Mouse (Mus musculus): Measurements from ENCODE around the gene Zfp746.

Zfp746 gene

DNA sequence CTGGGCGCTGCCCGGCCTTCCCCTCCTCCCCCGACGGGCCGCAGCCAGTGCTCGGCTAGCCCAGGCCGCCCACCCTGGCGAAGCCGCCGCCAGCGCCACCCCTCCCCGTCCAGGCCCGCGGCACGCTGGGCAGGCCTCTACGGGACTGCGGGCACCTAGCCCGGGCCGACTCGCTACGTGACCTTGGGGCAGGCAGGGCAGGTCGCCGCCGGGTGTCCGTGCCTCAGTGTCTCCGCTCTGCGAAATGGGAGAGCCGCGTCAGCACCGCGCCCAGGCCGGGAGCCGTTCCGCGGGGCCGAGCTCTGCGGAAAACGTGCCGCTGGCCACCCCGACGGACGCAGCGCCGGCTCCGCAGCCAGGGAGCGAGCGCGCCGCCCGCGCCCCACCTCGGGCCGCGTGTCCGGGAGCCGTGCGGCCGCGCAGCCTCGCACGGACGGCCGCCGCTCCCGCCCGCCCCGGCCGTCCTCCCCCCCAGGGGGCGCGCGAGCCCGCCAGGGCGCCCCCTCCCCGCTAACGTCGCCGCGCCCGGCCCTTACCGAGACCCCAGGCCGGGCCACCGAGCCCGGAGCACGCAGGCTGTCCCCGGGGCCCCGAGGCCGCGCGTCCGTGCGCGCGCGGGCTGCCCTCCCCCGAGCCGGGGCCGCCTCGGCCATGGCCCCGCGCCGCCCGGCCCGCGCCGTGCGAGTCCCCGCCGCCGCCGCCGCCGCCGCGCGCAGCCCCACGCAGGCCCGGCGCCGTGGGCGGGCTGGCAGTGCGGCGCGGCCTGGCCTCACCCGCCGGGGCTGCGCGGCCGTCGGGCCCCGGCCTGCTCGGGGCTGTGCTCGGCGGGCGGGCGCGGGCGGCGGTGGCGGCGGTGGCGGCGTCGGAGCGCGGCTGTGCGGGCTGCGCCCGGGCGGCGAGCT, 38.7 kb downstream of the Zfp746 start:
- ATAC-seq (ENCODE audit: insufficient number of reproducible peaks, low FRiP score, low TSS enrichment): peak; percentile 41

DNA sequence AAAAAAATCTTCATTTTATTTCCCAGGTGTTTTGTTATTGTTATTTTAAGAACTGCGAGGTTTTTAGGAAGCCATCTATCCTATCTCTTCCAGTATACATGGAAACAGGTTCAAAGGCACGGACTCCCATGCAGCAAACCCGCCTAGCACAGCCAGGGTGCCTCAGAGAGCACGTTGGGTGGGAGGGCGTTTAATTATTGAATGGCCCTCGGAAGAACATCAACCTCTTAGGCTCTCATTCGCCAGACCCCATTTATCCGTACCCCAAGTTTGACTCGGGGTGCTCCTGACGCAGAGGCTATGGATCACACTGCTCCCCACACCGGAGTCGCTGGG, 39.3 kb downstream of the Zfp746 start:
- no peak for ATAC-seq (ENCODE audit: insufficient number of reproducible peaks, low FRiP score, low TSS enrichment)

DNA sequence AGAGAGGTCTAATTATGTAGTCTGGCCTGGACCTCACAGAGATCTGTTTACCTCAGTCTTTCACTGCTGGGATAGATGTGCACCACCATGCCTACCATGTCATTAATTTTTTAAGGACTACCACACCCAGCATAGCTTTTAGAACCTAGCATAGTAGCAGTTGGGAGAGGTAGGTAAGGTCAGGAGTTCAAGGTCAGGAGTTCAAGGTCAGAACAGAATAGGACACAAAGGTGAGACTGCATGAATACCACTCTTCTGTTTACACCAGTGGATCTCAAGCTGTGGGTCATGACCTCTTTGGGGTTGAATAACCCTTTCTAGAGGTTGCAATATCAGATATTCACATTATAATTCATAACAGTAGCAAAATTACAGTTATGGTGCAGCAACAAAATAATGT, 53.7 kb downstream of the Zfp746 start:
- no peak for ATAC-seq (ENCODE audit: insufficient number of reproducible peaks, low FRiP score, low TSS enrichment)

DNA sequence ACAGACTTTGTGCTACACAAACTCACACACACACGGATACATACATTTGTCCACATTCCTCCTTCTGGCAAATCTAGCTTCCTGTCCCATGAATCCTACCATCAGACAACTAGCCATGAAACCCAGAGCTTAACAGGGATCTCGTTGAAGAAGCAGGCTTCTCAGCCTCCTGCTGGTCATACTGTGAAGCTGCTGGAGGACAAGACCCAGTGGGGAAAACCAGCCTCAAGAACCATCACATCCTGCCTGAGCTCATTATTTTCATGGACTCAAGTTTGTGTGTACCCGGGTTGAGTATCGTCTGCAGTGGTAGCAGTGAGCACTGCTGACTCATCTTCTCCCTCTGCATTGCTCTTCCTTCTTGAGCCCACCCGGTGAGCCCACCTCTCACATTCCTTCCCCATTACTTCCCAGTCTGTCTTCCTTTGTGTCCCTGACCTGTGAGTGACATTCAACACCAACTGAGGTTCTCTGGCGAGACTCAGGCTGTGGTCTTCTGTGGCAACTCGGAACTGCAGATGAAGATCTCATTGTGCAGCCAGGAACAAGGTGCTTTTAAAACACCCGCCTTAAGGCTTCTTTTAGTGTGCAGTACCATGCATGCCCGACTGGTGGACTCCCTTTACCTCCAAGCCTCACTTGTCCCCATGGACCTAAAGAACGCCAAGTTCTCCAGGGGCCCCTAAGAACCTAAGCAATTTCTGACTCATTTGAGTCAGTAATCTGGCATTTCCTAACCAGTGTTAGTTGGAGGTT, 60.3 kb downstream of the Zfp746 start:
- no peak for ATAC-seq (ENCODE audit: insufficient number of reproducible peaks, low FRiP score, low TSS enrichment)

DNA sequence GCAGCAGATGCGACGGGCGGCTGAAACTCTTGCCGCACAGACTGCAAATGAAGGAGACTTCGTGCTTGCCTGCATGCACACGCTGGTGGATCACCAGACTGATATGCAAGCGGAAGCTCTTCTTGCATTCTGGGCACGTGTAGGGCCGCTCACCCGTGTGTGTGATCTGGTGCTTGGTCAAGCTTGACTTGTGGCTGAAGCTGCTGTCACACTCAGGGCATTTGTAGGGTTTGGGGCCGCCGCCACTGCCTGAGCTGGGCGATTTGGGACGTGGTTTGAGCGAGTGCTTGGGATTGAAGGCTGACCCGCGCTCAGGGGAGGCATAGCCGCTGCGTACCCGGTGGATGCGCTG, 61.4 kb downstream of the Zfp746 start:
- no peak for ATAC-seq (ENCODE audit: insufficient number of reproducible peaks, low FRiP score, low TSS enrichment)

DNA sequence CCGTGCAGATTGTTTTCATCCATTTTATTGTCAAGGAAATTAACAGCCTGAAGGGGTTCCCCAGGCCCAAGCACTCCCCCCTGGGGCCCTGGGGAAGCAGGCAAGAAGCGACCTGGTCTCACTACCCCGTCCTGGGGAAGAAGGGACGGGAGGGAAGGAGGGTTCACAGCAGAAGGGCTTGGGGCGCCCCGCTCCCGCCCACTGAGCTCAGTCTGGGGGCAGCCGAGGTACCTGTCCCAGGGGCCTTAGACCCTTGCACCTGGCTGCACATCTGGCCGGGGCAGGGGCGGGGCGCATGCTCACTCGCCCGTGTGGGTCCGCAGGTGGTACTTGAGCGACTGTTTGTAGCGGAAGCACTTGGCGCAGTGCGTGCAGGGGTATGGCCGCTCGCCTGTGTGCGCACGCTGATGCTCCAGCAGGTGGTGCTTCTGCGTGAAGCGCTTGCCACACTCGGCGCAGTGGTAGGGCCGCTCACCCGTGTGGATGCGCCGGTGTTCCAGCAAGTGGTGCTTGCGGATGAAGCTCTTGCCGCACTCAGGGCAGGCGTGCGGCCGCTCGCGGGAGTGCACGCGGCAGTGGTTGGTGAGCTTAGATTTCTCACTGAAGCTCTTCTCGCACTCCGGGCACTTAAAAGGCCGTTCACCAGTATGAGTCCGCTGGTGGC, 61.9 kb downstream of the Zfp746 start:
- no peak for ATAC-seq (ENCODE audit: insufficient number of reproducible peaks, low FRiP score, low TSS enrichment)

DNA sequence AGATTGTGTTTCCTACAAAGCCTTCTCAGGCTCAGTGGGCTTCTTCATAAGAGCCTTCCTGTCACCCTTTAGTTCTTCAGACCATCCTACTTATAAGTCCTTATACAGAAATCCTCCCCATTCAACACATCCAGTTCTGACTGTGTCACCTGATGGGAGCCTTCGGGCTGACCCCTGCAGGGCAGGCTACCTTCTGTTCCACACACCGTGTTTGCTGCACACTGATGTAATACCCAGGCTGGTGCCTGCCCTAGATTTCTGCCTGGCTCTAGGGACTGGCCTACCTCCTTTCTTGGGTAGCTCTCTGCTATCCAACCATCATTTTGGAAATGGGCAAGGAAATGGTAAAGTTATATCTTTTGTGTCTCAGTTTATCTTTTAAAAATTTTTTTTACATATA, 63.7 kb downstream of the Zfp746 start:
- peak; percentile 88 for ATAC-seq (ENCODE audit: insufficient number of reproducible peaks, low FRiP score, low TSS enrichment)

DNA sequence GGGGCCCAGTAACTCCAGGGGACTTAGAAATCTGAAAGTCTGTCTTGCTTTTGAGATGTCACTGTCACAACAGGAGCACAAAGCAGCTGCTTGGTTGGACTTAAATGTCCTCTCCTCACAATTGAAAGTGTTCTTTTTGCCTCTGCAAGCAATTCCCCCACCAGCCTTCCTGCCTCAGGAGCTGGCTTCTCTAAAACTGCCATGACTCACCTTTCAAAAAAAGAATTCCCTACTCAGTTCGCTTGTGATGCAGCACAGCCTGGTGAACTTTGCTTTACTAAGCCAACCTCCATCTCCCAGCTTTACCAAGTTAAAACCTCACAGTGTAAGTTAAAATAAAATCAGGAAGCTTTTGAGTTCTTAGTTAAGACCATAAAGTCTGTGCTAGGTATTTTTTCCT, 64.7 kb downstream of the Zfp746 start:
- no peak for ATAC-seq (ENCODE audit: insufficient number of reproducible peaks, low FRiP score, low TSS enrichment)

DNA sequence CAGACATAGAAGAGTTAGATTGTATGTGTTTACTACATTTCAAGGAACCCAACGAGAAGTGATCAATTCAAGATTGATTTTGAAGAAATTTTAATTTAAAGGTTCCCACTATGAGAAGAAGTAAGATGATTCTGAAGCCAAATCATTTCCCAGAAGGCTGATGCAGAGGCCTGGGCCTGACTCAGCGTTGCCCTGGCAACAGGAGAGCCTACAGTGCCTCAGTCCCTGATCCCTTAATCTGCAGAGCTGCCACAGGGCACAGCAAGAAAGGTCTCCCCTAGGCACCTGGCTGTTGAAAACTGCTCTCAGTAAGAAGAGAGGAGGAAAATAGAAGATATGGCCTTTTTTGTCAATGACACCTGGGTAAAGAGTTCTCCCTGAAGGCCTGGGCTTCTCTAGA, 66.4 kb downstream of the Zfp746 start:
- no peak for ATAC-seq (ENCODE audit: insufficient number of reproducible peaks, low FRiP score, low TSS enrichment)

DNA sequence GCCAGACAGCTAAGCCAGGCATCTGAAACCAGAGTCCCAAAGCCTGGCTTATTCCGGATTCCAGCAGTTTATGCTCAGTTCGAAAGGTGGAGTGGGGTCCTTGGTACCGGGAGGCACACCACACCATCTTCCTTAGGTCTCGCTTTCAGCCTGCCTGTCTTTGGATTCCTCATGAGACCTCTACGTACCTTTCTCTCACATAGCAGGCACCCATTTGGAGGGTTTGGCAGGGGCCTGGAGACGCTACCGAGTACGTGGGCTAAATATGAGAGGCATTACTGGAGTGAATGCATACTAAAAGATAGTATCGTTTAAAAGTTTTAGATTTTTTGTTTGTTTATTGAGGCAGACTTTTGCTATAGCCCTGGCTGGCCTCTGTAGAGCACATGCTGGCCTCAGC, 69.6 kb downstream of the Zfp746 start:
- no peak for ATAC-seq (ENCODE audit: insufficient number of reproducible peaks, low FRiP score, low TSS enrichment)

DNA sequence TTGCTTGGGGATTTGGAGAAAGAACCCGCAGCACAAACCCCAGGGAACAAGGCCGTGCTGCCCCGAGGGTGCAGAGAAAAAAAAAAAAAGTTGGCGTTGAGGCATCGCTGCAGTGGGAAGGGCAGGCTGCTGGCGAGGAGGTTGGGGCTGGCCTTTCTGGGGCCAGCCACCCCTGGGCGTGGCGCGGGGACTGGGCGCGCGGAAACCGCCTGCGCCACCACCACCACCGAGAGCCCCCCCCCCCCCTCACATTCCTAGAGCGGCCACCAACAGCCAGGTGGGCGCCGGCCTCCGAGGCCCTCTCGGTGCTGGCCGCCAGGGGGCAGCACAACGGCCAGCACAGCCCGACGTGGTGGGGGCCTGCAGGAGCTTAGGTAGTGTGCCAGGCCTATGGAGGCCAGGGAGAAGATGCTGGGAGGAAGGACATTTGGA, 70.3 kb downstream of the Zfp746 start:
- peak; percentile 88 for ATAC-seq (ENCODE audit: insufficient number of reproducible peaks, low FRiP score, low TSS enrichment)
